Mouse (Mus musculus) liver, postnatal 0 days (tissue): ENCODE results near the gene Dnah2.

Experiments
- CTCF ChIP-seq: sonication (generic); IDR thresholded peaks from 2 replicates; pipeline ENCODE4 v1.5.1; 2016; ENCODE audit warnings: antibody characterized with exemption, low read depth
- EP300 ChIP-seq: IDR thresholded peaks from 2 replicates; pipeline ENCODE4 v1.6.1; 2016; ENCODE audit warnings: antibody characterized with exemption, low read depth, mild to moderate bottlenecking

- no peak for TF ChIP-seq CTCF
- no peak for TF ChIP-seq EP300
Observed at GRCm38 (mm10) chr11:69565131-69565530, 16.2 kb upstream of the Dnah2 start.
